ENCODE assay signal across 12 mouse cellular contexts in the genomic region with DNA sequence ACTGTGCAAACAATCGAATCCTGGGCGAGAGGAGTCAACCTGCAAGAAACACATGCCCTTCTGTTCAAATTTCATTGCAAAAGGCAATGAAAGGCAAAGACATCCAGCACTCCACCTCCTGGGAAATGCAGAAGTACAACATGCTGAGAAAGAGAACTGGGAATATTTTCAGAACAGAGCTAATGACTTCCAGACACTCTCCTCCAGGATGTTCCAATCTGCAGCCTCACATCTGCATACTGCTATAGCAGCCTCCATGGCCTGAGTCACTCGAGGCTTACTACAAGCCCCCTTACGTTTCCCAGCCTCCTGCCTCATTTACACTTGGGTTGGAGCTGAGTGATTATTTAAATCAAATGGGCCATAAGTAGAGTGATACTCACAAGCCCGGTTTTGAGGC. TPM values are rescaled to one million over a fixed set of nuclear protein-coding genes. Genes with fewer than 3 reads are reported as not detected.
A peak's percentile ranks its signal among the peaks of the same experiment; 100 is the strongest.
DNase-seq lines count a peak whose midpoint lies in the region; ATAC-seq and TF ChIP-seq lines count a peak whose summit lies in the region.
"Had no signal": no experiment of that assay in that cellular context is flagged by ENCODE, and none has a peak within 500 bp of the region (broad histone marks: within the 10 kb centered on the region; RNA-seq: fewer than 3 reads in every experiment).

No protein-coding gene starts in this region.

- no peak overlapping the region for H3K9ac ChIP-seq in forebrain, embryonic 14.5 days (ENCODE audit: low read length)
- no peak overlapping the region for H3K9ac ChIP-seq in lung, postnatal 0 days (replicated peaks; ENCODE audit: low read depth)
- H3K9ac ChIP-seq: liver, postnatal 0 days had no signal

- H3K36me3 ChIP-seq in forebrain, embryonic 14.5 days (ENCODE audit: control insufficient read depth, insufficient read depth, low read length) = no peaks in the 10 kb centered on the region
- H3K36me3 ChIP-seq in forebrain, embryonic 10.5 days (replicated peaks) = no peaks in the 10 kb centered on the region
- no peaks in the 10 kb centered on the region for H3K36me3 ChIP-seq in lung, postnatal 0 days (ENCODE audit: insufficient read depth, low read length)

- no peak for TF ChIP-seq EP300 in lung, postnatal 0 days (IDR thresholded peaks at IDR 0.05)

- 54% methylated on average over 5 of the region's 5 CpGs for WGBS in forebrain, embryonic 14.5 days
- WGBS in forebrain, embryonic 10.5 days = 55% methylated on average over 5 of the region's 5 CpGs
- WGBS in lung, postnatal 0 days = 36% methylated on average over 5 of the region's 5 CpGs

- H3K4me2 ChIP-seq in forebrain, embryonic 14.5 days (ENCODE audit: low read length) = no peak overlapping the region
- no peak overlapping the region for H3K4me2 ChIP-seq in lung, postnatal 0 days (replicated peaks; ENCODE audit: low read depth, low read length)

- no peak for TF ChIP-seq POLR2A in embryonic fibroblast, embryonic 13.5 days (IDR thresholded peaks at IDR 0.05; ENCODE audit: low read depth, low read length)

- H3K9me3 ChIP-seq in forebrain, embryonic 14.5 days (replicated peaks; ENCODE audit: control insufficient read depth, low read length) = no peaks in the 10 kb centered on the region
- H3K9me3 ChIP-seq in forebrain, embryonic 10.5 days = no peaks in the 10 kb centered on the region
- H3K9me3 ChIP-seq in lung, postnatal 0 days (ENCODE audit: low read length) = no peaks in the 10 kb centered on the region

- no peak overlapping the region for H3K27ac ChIP-seq in forebrain, embryonic 14.5 days (ENCODE audit: low read depth, low read length)
- no peak overlapping the region for H3K27ac ChIP-seq in forebrain, embryonic 10.5 days
- peak overlapping the region; percentile 72 for H3K27ac ChIP-seq in embryonic fibroblast, embryonic 13.5 days (ENCODE audit: insufficient read depth, low read length)
- H3K27ac ChIP-seq in lung, postnatal 0 days (ENCODE audit: low read length) = no peak overlapping the region

- peak; percentile 1 for DNase-seq in forebrain, embryonic 14.5 days (ENCODE audit: low spot score)
- no peak for DNase-seq in forebrain, embryonic 10.5 days (ENCODE audit: extremely low spot score, low spot score)
- peak; percentile 39 for DNase-seq in adipocyte (ENCODE audit: low spot score)
- peak; percentile 26 to 33 for DNase-seq in heart, postnatal 10 days
- no peak for DNase-seq in layer of hippocampus, postnatal 10 days (ENCODE audit: low spot score in 2 of 2)
- DNase-seq in lung, postnatal 0 days (ENCODE audit: low spot score) = no peak
- DNase-seq: adrenal gland, postnatal 25 days; kidney, adult 2 months; layer of hippocampus, postnatal 36 days; liver, postnatal 0 days had no signal

- intact Hi-C loops in heart, postnatal 10 days (cut with DNase I) = no loop called here

- no peaks in the 10 kb centered on the region for H3K4me1 ChIP-seq in forebrain, embryonic 14.5 days (ENCODE audit: control insufficient read depth, insufficient read depth, low read length)
- H3K4me1 ChIP-seq in forebrain, embryonic 10.5 days = peaks cover 12% of the 10 kb centered on the region; the same call in 1 of the 2 replicates
- peaks cover 19% of the 10 kb centered on the region for H3K4me1 ChIP-seq in embryonic fibroblast, embryonic 13.5 days (ENCODE audit: control insufficient read depth, insufficient read depth, low read length)
- no peaks in the 10 kb centered on the region for H3K4me1 ChIP-seq in lung, postnatal 0 days (ENCODE audit: insufficient read depth, low read depth, low read length)

- H3K27me3 ChIP-seq in forebrain, embryonic 14.5 days (replicated peaks; ENCODE audit: control insufficient read depth, insufficient read depth, low read length) = no peaks in the 10 kb centered on the region
- H3K27me3 ChIP-seq in forebrain, embryonic 10.5 days (ENCODE audit: poor library complexity, severe bottlenecking) = no peaks in the 10 kb centered on the region
- no peaks in the 10 kb centered on the region for H3K27me3 ChIP-seq in lung, postnatal 0 days (replicated peaks; ENCODE audit: insufficient read depth, low read length)

- no peak overlapping the region for H3K4me3 ChIP-seq in forebrain, embryonic 14.5 days (ENCODE audit: low read depth, low read length)
- no peak overlapping the region for H3K4me3 ChIP-seq in forebrain, embryonic 10.5 days
- H3K4me3 ChIP-seq in embryonic fibroblast, embryonic 13.5 days (ENCODE audit: insufficient read depth, low read length) = no peak overlapping the region
- no peak overlapping the region for H3K4me3 ChIP-seq in lung, postnatal 0 days (ENCODE audit: low read depth, low read length)

- ATAC-seq in forebrain, embryonic 14.5 days = no peak
- ATAC-seq in lung, postnatal 0 days = no peak
- ATAC-seq in monocyte, adult 5-6 weeks (replicated peaks; ENCODE audit: insufficient number of reproducible peaks, low FRiP score, low TSS enrichment, poor library complexity, severe bottlenecking) = no peak
- ATAC-seq: liver, postnatal 0 days had no signal

- TF ChIP-seq CTCF in embryonic fibroblast, embryonic 13.5 days (IDR thresholded peaks at IDR 0.05; ENCODE audit: borderline replicate concordance, insufficient read depth, low read length) = no peak
- TF ChIP-seq CTCF in lung, postnatal 0 days (IDR thresholded peaks at IDR 0.05) = no peak

RNA-seq across cellular contexts. Expression of gene Dcbld2, which starts 58.9 kb away (rescaled TPM):
- 6.5 and 6.9 TPM in 2 replicates for polyA plus RNA-seq in forebrain, embryonic 14.5 days (2014; fragmentation: Nextera tagmentation; extraction: Ambion mirVana)
- polyA plus RNA-seq in forebrain, embryonic 10.5 days (2016; fragmentation: Nextera tagmentation; extraction: Ambion mirVana) = 7.4 and 8.5 TPM in 2 replicates
- 71.2 and 87.2 TPM in 2 replicates for polyA plus RNA-seq in embryonic fibroblast, embryonic 13.5 days (2011; ENCODE audit: insufficient read length, low read depth, missing spikeins)
- 10 to 100 TPM; 21.2 to 26.2 TPM for total RNA-seq in heart, postnatal 10 days (2021)
- 10 to 100 TPM; 21.0 to 22.4 TPM for total RNA-seq in layer of hippocampus, postnatal 10 days (2021)
- 3.3 and 4.7 TPM in 2 replicates for polyA plus RNA-seq in lung, postnatal 0 days (2015; fragmentation: Nextera tagmentation; extraction: Ambion mirVana)
- 0.48 to 1.8 TPM (median 1.7 TPM) in 3 replicates for total RNA-seq in monocyte, adult 5-6 weeks (2017)

Comparison
In these comparisons a context has a peak if more than half of its experiments do, and no peak if none do; other contexts are left out.
1. DNase-seq: peak in forebrain, embryonic 14.5 days (single experiment), adipocyte (single experiment) and heart, postnatal 10 days (2 of 2); none in forebrain, embryonic 10.5 days (single experiment), layer of hippocampus, postnatal 10 days (0 of 2) and lung, postnatal 0 days (single experiment).